In genomic region chr4:41470051-41470683, GRCm38 (mm10) we compare ENCODE assay signal across 13 mouse cellular contexts. TPM values are rescaled to one million over a fixed set of nuclear protein-coding genes. Genes with fewer than 3 reads are reported as not detected.
DNase-seq lines count a peak whose midpoint lies in the region; ATAC-seq and TF ChIP-seq lines count a peak whose summit lies in the region.
"Had no signal": no experiment of that assay in that cellular context is flagged by ENCODE, and none has a peak within 500 bp of the region (broad histone marks: within the 10 kb centered on the region; RNA-seq: fewer than 3 reads in every experiment).

No protein-coding gene starts in this region.

- H3K4me1 ChIP-seq in forebrain, embryonic 10.5 days = peaks cover 36% of the 10 kb centered on the region
- H3K4me1 ChIP-seq in forebrain, postnatal 0 days (ENCODE audit: insufficient read depth) = peaks cover 9% of the 10 kb centered on the region; the same call in 1 of the 2 replicates
- no peaks in the 10 kb centered on the region; the same call in 1 of the 2 replicates for H3K4me1 ChIP-seq in midbrain, postnatal 0 days (ENCODE audit: insufficient read depth, low read length)

- H3K9ac ChIP-seq in forebrain, postnatal 0 days = no peak overlapping the region
- 0 out of 2 replicates have a peak overlapping the region, but pooled peaks have one; percentile 13 for H3K9ac ChIP-seq in midbrain, postnatal 0 days (replicated peaks; ENCODE audit: low read length, poor library complexity, severe bottlenecking)

- ATAC-seq in forebrain, postnatal 0 days = no peak
- ATAC-seq in midbrain, postnatal 0 days (ENCODE audit: low FRiP score) = no peak

- DNase-seq in left cerebral cortex, postnatal 4 days = peak; percentile 7
- DNase-seq in left cerebral cortex, postnatal 14 days (ENCODE audit: low spot score in 2 of 2) = no peak
- DNase-seq in forebrain, embryonic 10.5 days (ENCODE audit: extremely low spot score, low spot score) = no peak
- DNase-seq in forebrain, postnatal 0 days = no peak
- DNase-seq in midbrain, postnatal 0 days (ENCODE audit: low spot score) = peak; percentile 27
- no peak for DNase-seq in adrenal gland, adult (ENCODE audit: inconsistent age in 2 of 2, low spot score in 1 of 2)
- no peak for DNase-seq in Muller cell, postnatal 12 days (ENCODE audit: inconsistent ontology term)
- DNase-seq: adrenal gland, postnatal 25 days; kidney, adult 11 months; kidney, postnatal 14 days had no signal

- WGBS in forebrain, embryonic 10.5 days = 66% methylated on average over 7 of the region's 7 CpGs
- 31% methylated on average over 7 of the region's 7 CpGs for WGBS in forebrain, postnatal 0 days
- WGBS in midbrain, postnatal 0 days = 53% methylated on average over 7 of the region's 7 CpGs

- H3K27ac ChIP-seq in forebrain, embryonic 10.5 days = peak overlapping the region; percentile 78
- 0 out of 2 replicates have a peak overlapping the region, but pooled peaks have one; percentile 37 for H3K27ac ChIP-seq in forebrain, postnatal 0 days (ENCODE audit: low read depth, low read length)
- no peak overlapping the region; the same call in 1 of the 2 replicates for H3K27ac ChIP-seq in midbrain, postnatal 0 days (ENCODE audit: low read depth, low read length)

- no peak overlapping the region for H3K4me2 ChIP-seq in forebrain, postnatal 0 days (ENCODE audit: low read depth)
- no peak overlapping the region for H3K4me2 ChIP-seq in midbrain, postnatal 0 days (ENCODE audit: low read depth, low read length, poor library complexity, severe bottlenecking)

- H3K27me3 ChIP-seq in forebrain, embryonic 10.5 days (ENCODE audit: poor library complexity, severe bottlenecking) = no peaks in the 10 kb centered on the region
- no peaks in the 10 kb centered on the region for H3K27me3 ChIP-seq in forebrain, postnatal 0 days (ENCODE audit: insufficient read depth, low read length)
- no peaks in the 10 kb centered on the region for H3K27me3 ChIP-seq in midbrain, postnatal 0 days (ENCODE audit: insufficient read depth, low read length)

- intact Hi-C loops in left cerebral cortex, postnatal 4 days (cut with DNase I) = no loop called here
- intact Hi-C loops in left cerebral cortex, postnatal 14 days (cut with DNase I) = no loop called here

- H3K9me3 ChIP-seq in forebrain, embryonic 10.5 days = no peaks in the 10 kb centered on the region
- no peaks in the 10 kb centered on the region for H3K9me3 ChIP-seq in forebrain, postnatal 0 days (ENCODE audit: low read length)
- no peaks in the 10 kb centered on the region for H3K9me3 ChIP-seq in midbrain, postnatal 0 days (ENCODE audit: low read length)
- H3K9me3 ChIP-seq: G1E had no signal

- peaks cover 9% of the 10 kb centered on the region for H3K36me3 ChIP-seq in forebrain, embryonic 10.5 days (replicated peaks)
- no peaks in the 10 kb centered on the region for H3K36me3 ChIP-seq in forebrain, postnatal 0 days (ENCODE audit: insufficient read depth)
- H3K36me3 ChIP-seq in midbrain, postnatal 0 days (ENCODE audit: insufficient read depth, low read length) = no peaks in the 10 kb centered on the region

- no peak overlapping the region for H3K4me3 ChIP-seq in forebrain, embryonic 10.5 days
- no peak overlapping the region for H3K4me3 ChIP-seq in forebrain, postnatal 0 days (ENCODE audit: low read depth, low read length)
- no peak overlapping the region for H3K4me3 ChIP-seq in midbrain, postnatal 0 days (ENCODE audit: low read depth, low read length)

- TF ChIP-seq CTCF in forebrain, postnatal 0 days (IDR thresholded peaks at IDR 0.05; ENCODE audit: low read depth) = no peak
- no peak for TF ChIP-seq CTCF in midbrain, postnatal 0 days (IDR thresholded peaks at IDR 0.05)

RNA-seq across cellular contexts. Expression of gene Nudt2, which starts 5.2 kb away (rescaled TPM):
- total RNA-seq in left cerebral cortex, postnatal 4 days (2021) = 10 to 100 TPM; 61.4 to 62.0 TPM
- 10 to 100 TPM; 24.5 to 31.0 TPM for total RNA-seq in left cerebral cortex, postnatal 14 days (2021)
- polyA plus RNA-seq in forebrain, embryonic 10.5 days (2016; fragmentation: Nextera tagmentation; extraction: Ambion mirVana) = 65.4 and 67.8 TPM in 2 replicates
- total RNA-seq in forebrain, postnatal 0 days (2014; rRNA removed) = 56.0 and 80.3 TPM in 2 replicates
- polyA plus RNA-seq in forebrain, postnatal 0 days (2015; fragmentation: Nextera tagmentation; extraction: Ambion mirVana) = 95.5 and 101 TPM in 2 replicates
- total RNA-seq in midbrain, postnatal 0 days (2014; rRNA removed) = 28.3 and 41.0 TPM in 2 replicates
- polyA plus RNA-seq in midbrain, postnatal 0 days (2015; fragmentation: Nextera tagmentation; extraction: Ambion mirVana) = 70.7 and 79.9 TPM in 2 replicates

RNA-seq across cellular contexts. Expression of gene Kif24, which starts 5.5 kb away (rescaled TPM):
- 1 to 10 TPM; 2.9 to 4.3 TPM for total RNA-seq in left cerebral cortex, postnatal 4 days (2021)
- 1 to 10 TPM; 1.4 to 1.5 TPM for total RNA-seq in left cerebral cortex, postnatal 14 days (2021)
- polyA plus RNA-seq in forebrain, embryonic 10.5 days (2016; fragmentation: Nextera tagmentation; extraction: Ambion mirVana) = 16.2 and 17.7 TPM in 2 replicates
- 2.2 and 4.2 TPM in 2 replicates for total RNA-seq in forebrain, postnatal 0 days (2014; rRNA removed)
- 0.78 and 1.8 TPM in 2 replicates for polyA plus RNA-seq in forebrain, postnatal 0 days (2015; fragmentation: Nextera tagmentation; extraction: Ambion mirVana)
- 2.7 and 4.9 TPM in 2 replicates for total RNA-seq in midbrain, postnatal 0 days (2014; rRNA removed)
- polyA plus RNA-seq in midbrain, postnatal 0 days (2015; fragmentation: Nextera tagmentation; extraction: Ambion mirVana) = 1.4 TPM in 2 replicates

RNA-seq across cellular contexts. Expression of gene AI464131, which starts 32.7 kb away (rescaled TPM):
- total RNA-seq in left cerebral cortex, postnatal 4 days (2021) = 10 to 100 TPM; 16.9 to 20.6 TPM
- 10 to 100 TPM; 42.6 to 44.7 TPM for total RNA-seq in left cerebral cortex, postnatal 14 days (2021)
- polyA plus RNA-seq in forebrain, embryonic 10.5 days (2016; fragmentation: Nextera tagmentation; extraction: Ambion mirVana) = 6.3 and 7.1 TPM in 2 replicates
- total RNA-seq in forebrain, postnatal 0 days (2014; rRNA removed) = 14.7 and 16.0 TPM in 2 replicates
- polyA plus RNA-seq in forebrain, postnatal 0 days (2015; fragmentation: Nextera tagmentation; extraction: Ambion mirVana) = 4.7 and 8.2 TPM in 2 replicates
- total RNA-seq in midbrain, postnatal 0 days (2014; rRNA removed) = 40.5 and 46.0 TPM in 2 replicates
- polyA plus RNA-seq in midbrain, postnatal 0 days (2015; fragmentation: Nextera tagmentation; extraction: Ambion mirVana) = 15.7 and 18.1 TPM in 2 replicates

RNA-seq across cellular contexts. Expression of gene 1110017D15Rik, which starts 47.0 kb away (rescaled TPM):
- total RNA-seq in left cerebral cortex, postnatal 4 days (2021) = 10 to 100 TPM; 11.6 to 12.8 TPM
- total RNA-seq in left cerebral cortex, postnatal 14 days (2021) = 1 to 10 TPM; 8.7 TPM
- 3.8 and 6.1 TPM in 2 replicates for polyA plus RNA-seq in forebrain, embryonic 10.5 days (2016; fragmentation: Nextera tagmentation; extraction: Ambion mirVana)
- 11.8 and 15.6 TPM in 2 replicates for total RNA-seq in forebrain, postnatal 0 days (2014; rRNA removed)
- 21.1 and 21.7 TPM in 2 replicates for polyA plus RNA-seq in forebrain, postnatal 0 days (2015; fragmentation: Nextera tagmentation; extraction: Ambion mirVana)
- 10.9 and 11.8 TPM in 2 replicates for total RNA-seq in midbrain, postnatal 0 days (2014; rRNA removed)
- polyA plus RNA-seq in midbrain, postnatal 0 days (2015; fragmentation: Nextera tagmentation; extraction: Ambion mirVana) = 18.1 and 20.7 TPM in 2 replicates
- total RNA-seq: gastrocnemius, adult 8-10 months had no signal
- polyA plus RNA-seq: liver, embryonic 16.5 days had no signal

Comparison
In these comparisons a context has a peak if more than half of its experiments do, and no peak if none do; other contexts are left out.
1. DNase-seq: peak in left cerebral cortex, postnatal 4 days (single experiment) and midbrain, postnatal 0 days (single experiment); none in left cerebral cortex, postnatal 14 days (0 of 2), forebrain, embryonic 10.5 days (single experiment), forebrain, postnatal 0 days (single experiment), adrenal gland, adult (0 of 2) and Muller cell, postnatal 12 days (single experiment).